Mouse (Mus musculus) liver, adult 2 months (tissue): ENCODE data around the gene Fpr3.

ENCODE experiments used
- CTCF ChIP-seq: fragments of 200-500 bp; IDR thresholded peaks from 2 replicates; pipeline ENCODE4 v1.5.1; 2011; ENCODE audit warnings: low read depth, low read length, control low read depth
- POLR2A ChIP-seq: fragments of 200-500 bp; IDR thresholded peaks from 2 replicates; pipeline ENCODE4 v1.6.1; 2011; ENCODE audit warnings: low read length, control low read depth; ENCODE audit not compliant: insufficient read depth; ENCODE audit errors: extremely low read depth

DNA sequence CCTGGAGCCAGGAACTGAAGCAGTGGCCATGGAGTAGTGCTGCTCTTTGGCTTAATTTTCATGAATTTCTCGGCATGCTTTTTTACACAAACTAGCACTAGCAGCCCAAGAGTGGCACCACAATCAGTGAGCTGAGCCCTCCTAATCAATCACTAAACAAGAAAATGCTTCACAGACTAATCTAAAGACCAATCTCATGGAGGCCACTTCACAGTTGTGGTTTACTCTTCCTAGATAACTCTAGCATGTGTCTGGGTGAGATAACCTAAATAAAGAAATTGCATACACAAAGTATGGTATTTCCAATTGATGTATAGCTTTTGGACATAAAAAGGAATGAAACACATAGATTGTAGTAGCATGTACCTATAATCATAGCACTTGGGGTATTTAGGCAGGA, 8.3 kb upstream of the Fpr3 start:
- TF ChIP-seq POLR2A = no peak
- no peak for TF ChIP-seq CTCF
